27 mouse cellular contexts compared by ENCODE assay signal in the genomic region with DNA sequence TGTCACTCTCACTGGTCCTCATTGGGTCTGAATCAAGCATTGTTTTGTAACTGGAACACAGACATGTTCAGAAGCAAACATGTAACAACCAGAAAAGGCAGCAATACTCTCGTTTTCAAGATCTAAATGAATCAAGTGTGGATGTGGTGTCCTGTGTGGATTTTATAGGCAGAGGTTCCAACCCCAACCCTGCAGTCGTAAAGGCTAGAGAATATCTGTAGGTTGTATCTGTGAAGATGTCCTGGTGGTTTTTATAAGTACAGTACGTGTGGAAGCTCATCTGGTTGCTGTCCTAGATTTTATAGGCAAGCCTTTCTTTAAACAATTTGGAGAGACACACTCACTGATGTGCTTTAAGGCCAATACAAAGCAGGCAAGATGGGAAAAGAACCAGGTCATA.
"Had no signal": no experiment of that assay in that cellular context is flagged by ENCODE, and none has a peak within 500 bp of the region (broad histone marks: within the 10 kb centered on the region; RNA-seq: fewer than 3 reads in every experiment).

No protein-coding gene starts in this region.

- ATAC-seq: forebrain, embryonic 13.5 days; forebrain, embryonic 14.5 days; forebrain, embryonic 15.5 days; forebrain, embryonic 16.5 days; forebrain, postnatal 0 days had no signal

- H3K27me3 ChIP-seq: embryonic facial prominence, embryonic 12.5 days; embryonic facial prominence, embryonic 13.5 days; embryonic facial prominence, embryonic 15.5 days; forebrain, embryonic 12.5 days; forebrain, embryonic 13.5 days; forebrain, embryonic 15.5 days had no signal

- DNase-seq: cerebellum, adult 18-20 months; cerebellum, adult 2 months; cerebellum, adult 8-10 months; cerebellum, adult 9-10 months; cerebellum, adult 9-11 months; cerebellum, postnatal 10 days; cerebellum, postnatal 14 days; cerebellum, postnatal 25 days; cerebellum, postnatal 36 days; forebrain, postnatal 0 days; gastrocnemius, adult 2 months; gastrocnemius, postnatal 10 days; gastrocnemius, postnatal 14 days; gastrocnemius, postnatal 25 days; gastrocnemius, postnatal 36 days; heart, adult 18-20 months had no signal

- H3K36me3 ChIP-seq: embryonic facial prominence, embryonic 10.5 days; embryonic facial prominence, embryonic 12.5 days; embryonic facial prominence, embryonic 13.5 days; embryonic facial prominence, embryonic 15.5 days; forebrain, embryonic 10.5 days; forebrain, embryonic 12.5 days; forebrain, embryonic 15.5 days had no signal

- H3K9ac ChIP-seq: embryonic facial prominence, embryonic 12.5 days; embryonic facial prominence, embryonic 13.5 days; embryonic facial prominence, embryonic 15.5 days; forebrain, embryonic 12.5 days; forebrain, embryonic 13.5 days; forebrain, embryonic 15.5 days; forebrain, postnatal 0 days had no signal

- H3K9me3 ChIP-seq: embryonic facial prominence, embryonic 10.5 days; embryonic facial prominence, embryonic 12.5 days; embryonic facial prominence, embryonic 13.5 days; embryonic facial prominence, embryonic 15.5 days; forebrain, embryonic 10.5 days; forebrain, embryonic 12.5 days; forebrain, embryonic 13.5 days; forebrain, embryonic 15.5 days had no signal

- H3K4me1 ChIP-seq: embryonic facial prominence, embryonic 12.5 days; embryonic facial prominence, embryonic 15.5 days had no signal

- H3K4me3 ChIP-seq: embryonic facial prominence, embryonic 10.5 days; embryonic facial prominence, embryonic 12.5 days; embryonic facial prominence, embryonic 13.5 days; embryonic facial prominence, embryonic 15.5 days; erythroblast, embryonic 14.5 days; forebrain, embryonic 10.5 days; forebrain, embryonic 12.5 days; forebrain, embryonic 13.5 days; forebrain, embryonic 15.5 days; gastrocnemius, adult 2 months had no signal

- H3K27ac ChIP-seq: embryonic facial prominence, embryonic 10.5 days; embryonic facial prominence, embryonic 12.5 days; embryonic facial prominence, embryonic 13.5 days; embryonic facial prominence, embryonic 15.5 days; forebrain, embryonic 10.5 days; forebrain, embryonic 12.5 days; forebrain, embryonic 13.5 days; forebrain, embryonic 15.5 days; gastrocnemius, adult 2 months had no signal

- H3K4me2 ChIP-seq: embryonic facial prominence, embryonic 12.5 days; embryonic facial prominence, embryonic 13.5 days; embryonic facial prominence, embryonic 15.5 days; forebrain, embryonic 12.5 days; forebrain, embryonic 13.5 days; forebrain, embryonic 15.5 days had no signal
